Mouse (Mus musculus) layer of hippocampus, postnatal 36 days (tissue): ENCODE results near the gene Rnf146. TPM values are rescaled to one million over a fixed set of nuclear protein-coding genes. Genes with fewer than 3 reads are reported as not detected.

Experiments
- total RNA-seq, 2 experiments: library from RNA; stranded (reverse); gene quantifications; 2 replicates each; pipeline ENCODE4 v1.2.3; 2021

Rnf146 gene
- total RNA-seq, 2 experiments from 2014 or later = 104 to 107 TPM

Other genes with a start within 250 kb of the Rnf146 start
- gene Soga3, start 218.6 kb downstream of the Rnf146 start, total RNA-seq = 100 to 1,000 TPM; 168 to 172 TPM
- gene Gm49353, start 163.5 kb downstream of the Rnf146 start, total RNA-seq = 10 to 100 TPM; 27.7 to 29.2 TPM
- 10 to 100 TPM; 84.9 to 93.0 TPM for gene 9330159F19Rik, start 150.8 kb downstream of the Rnf146 start, total RNA-seq
- 10 to 100 TPM; 34.6 to 43.4 TPM for gene Echdc1, start 49.3 kb downstream of the Rnf146 start, total RNA-seq
- 10 to 100 TPM; 11.1 to 11.4 TPM for gene Rspo3, start 173.4 kb upstream of the Rnf146 start, total RNA-seq